ENCODE assay signal across 12 mouse cellular contexts in the genomic region with DNA sequence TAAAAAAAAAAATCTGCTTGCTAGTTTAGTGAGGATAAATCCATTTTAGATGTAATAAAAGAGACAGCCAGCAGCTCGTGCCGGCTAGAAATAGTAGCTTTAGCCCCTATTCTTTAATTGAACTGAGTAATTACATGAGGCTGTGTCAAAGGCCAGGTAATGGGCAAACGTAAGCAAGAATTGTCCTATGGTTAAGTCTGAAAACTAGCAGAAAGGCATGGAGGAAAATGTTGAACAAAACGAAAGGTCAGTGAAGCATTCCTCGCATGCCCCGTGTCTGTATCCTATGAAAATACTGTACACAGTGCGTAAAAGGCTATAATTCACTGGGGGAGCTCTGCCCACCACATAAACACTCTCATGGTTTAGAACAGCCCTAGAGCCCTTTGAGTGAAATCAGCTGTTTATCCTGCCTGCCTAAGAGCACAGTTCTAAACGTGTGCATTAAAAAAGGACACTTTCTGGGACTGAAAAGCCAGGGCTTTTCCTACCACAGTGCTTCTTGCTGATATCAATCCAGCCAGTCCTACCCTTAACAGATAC.
DNase-seq lines count a peak whose midpoint lies in the region; ATAC-seq lines count a peak whose summit lies in the region.
"Had no signal": no experiment of that assay in that cellular context is flagged by ENCODE, and none has a peak within 500 bp of the region (broad histone marks: within the 10 kb centered on the region; RNA-seq: fewer than 3 reads in every experiment).

No protein-coding gene starts in this region.

- no peaks in the 10 kb centered on the region for H3K27me3 ChIP-seq in hindbrain, embryonic 15.5 days
- H3K27me3 ChIP-seq in hindbrain, embryonic 16.5 days (replicated peaks; ENCODE audit: control insufficient read depth, insufficient read depth, low read length) = no peaks in the 10 kb centered on the region
- no peaks in the 10 kb centered on the region for H3K27me3 ChIP-seq in embryonic facial prominence, embryonic 10.5 days (replicated peaks; ENCODE audit: low read depth, poor library complexity, severe bottlenecking)
- H3K27me3 ChIP-seq in embryonic facial prominence, embryonic 14.5 days (replicated peaks; ENCODE audit: control insufficient read depth, insufficient read depth, low read length) = no peaks in the 10 kb centered on the region
- H3K27me3 ChIP-seq: midbrain, embryonic 13.5 days had no signal

- 0 out of 2 replicates have a peak overlapping the region, but pooled peaks have one; percentile 30 for H3K27ac ChIP-seq in hindbrain, embryonic 15.5 days (replicated peaks)
- no peak overlapping the region for H3K27ac ChIP-seq in hindbrain, embryonic 16.5 days (ENCODE audit: low read depth, low read length)
- H3K27ac ChIP-seq in embryonic facial prominence, embryonic 10.5 days (replicated peaks) = no peak overlapping the region
- H3K27ac ChIP-seq in embryonic facial prominence, embryonic 14.5 days (replicated peaks; ENCODE audit: low read depth, low read length) = peak overlapping the region; percentile 79
- H3K27ac ChIP-seq: midbrain, embryonic 13.5 days had no signal

- ATAC-seq in hindbrain, embryonic 15.5 days (ENCODE audit: low FRiP score, low read depth) = no peak
- no peak for ATAC-seq in hindbrain, embryonic 16.5 days
- ATAC-seq in embryonic facial prominence, embryonic 14.5 days (ENCODE audit: low read depth) = 0 out of 2 replicates have a peak, but pooled peaks have one; percentile 57
- ATAC-seq: forebrain, embryonic 14.5 days; midbrain, embryonic 13.5 days had no signal

- peak; percentile 5 for DNase-seq in embryonic facial prominence, embryonic 10.5 days (ENCODE audit: low spot score)
- DNase-seq in embryonic facial prominence, embryonic 14.5 days (ENCODE audit: low spot score) = no peak
- peak; percentile 42 for DNase-seq in kidney, postnatal 14 days
- DNase-seq in frontal cortex, postnatal 36 days (ENCODE audit: low spot score in 2 of 2) = no peak
- no peak for DNase-seq in urinary bladder, postnatal 14 days (ENCODE audit: low spot score)
- DNase-seq in layer of hippocampus, postnatal 14 days (ENCODE audit: low spot score in 2 of 2) = no peak
- DNase-seq: cerebellum, adult 18-20 months; lung, adult 2 months had no signal

- no peak overlapping the region for H3K4me2 ChIP-seq in hindbrain, embryonic 15.5 days
- H3K4me2 ChIP-seq in hindbrain, embryonic 16.5 days (ENCODE audit: low read length) = no peak overlapping the region
- H3K4me2 ChIP-seq in embryonic facial prominence, embryonic 14.5 days (ENCODE audit: low read depth, low read length) = peak overlapping the region; percentile 16; the same call in 1 of the 2 replicates
- H3K4me2 ChIP-seq: midbrain, embryonic 13.5 days had no signal

- H3K4me1 ChIP-seq in hindbrain, embryonic 15.5 days (replicated peaks) = no peaks in the 10 kb centered on the region
- H3K4me1 ChIP-seq in hindbrain, embryonic 16.5 days (ENCODE audit: control insufficient read depth, insufficient read depth, low read depth, low read length) = no peaks in the 10 kb centered on the region
- no peaks in the 10 kb centered on the region; the same call in 1 of the 2 replicates for H3K4me1 ChIP-seq in embryonic facial prominence, embryonic 10.5 days
- peaks cover 18% of the 10 kb centered on the region for H3K4me1 ChIP-seq in embryonic facial prominence, embryonic 14.5 days (ENCODE audit: control insufficient read depth, insufficient read depth, low read length)
- H3K4me1 ChIP-seq: midbrain, embryonic 13.5 days had no signal

- H3K9me3 ChIP-seq in hindbrain, embryonic 15.5 days = no peaks in the 10 kb centered on the region
- H3K9me3 ChIP-seq in hindbrain, embryonic 16.5 days (ENCODE audit: control insufficient read depth, low read length) = no peaks in the 10 kb centered on the region
- H3K9me3 ChIP-seq in embryonic facial prominence, embryonic 10.5 days = no peaks in the 10 kb centered on the region
- H3K9me3 ChIP-seq in embryonic facial prominence, embryonic 14.5 days (ENCODE audit: control insufficient read depth, low read length) = no peaks in the 10 kb centered on the region
- H3K9me3 ChIP-seq: midbrain, embryonic 13.5 days had no signal

- H3K9ac ChIP-seq in hindbrain, embryonic 15.5 days = no peak overlapping the region
- no peak overlapping the region for H3K9ac ChIP-seq in hindbrain, embryonic 16.5 days (ENCODE audit: low read depth, low read length)
- H3K9ac ChIP-seq in embryonic facial prominence, embryonic 14.5 days (ENCODE audit: low read depth, low read length) = no peak overlapping the region
- H3K9ac ChIP-seq: midbrain, embryonic 13.5 days had no signal

- H3K36me3 ChIP-seq in hindbrain, embryonic 15.5 days = no peaks in the 10 kb centered on the region
- no peaks in the 10 kb centered on the region for H3K36me3 ChIP-seq in hindbrain, embryonic 16.5 days (ENCODE audit: control insufficient read depth, insufficient read depth, low read length)
- H3K36me3 ChIP-seq in embryonic facial prominence, embryonic 10.5 days (replicated peaks) = no peaks in the 10 kb centered on the region
- no peaks in the 10 kb centered on the region for H3K36me3 ChIP-seq in embryonic facial prominence, embryonic 14.5 days (ENCODE audit: control insufficient read depth, insufficient read depth, low read length)
- H3K36me3 ChIP-seq: midbrain, embryonic 13.5 days had no signal

- WGBS in hindbrain, embryonic 15.5 days = 73% methylated on average over 8 of the region's 8 CpGs
- WGBS in hindbrain, embryonic 16.5 days = 71% methylated on average over 8 of the region's 8 CpGs
- WGBS in embryonic facial prominence, embryonic 10.5 days = 71% methylated on average over 8 of the region's 8 CpGs
- WGBS in embryonic facial prominence, embryonic 14.5 days = 49% methylated on average over 8 of the region's 8 CpGs

- H3K4me3 ChIP-seq in hindbrain, embryonic 15.5 days = no peak overlapping the region
- H3K4me3 ChIP-seq in hindbrain, embryonic 16.5 days (ENCODE audit: low read length) = no peak overlapping the region
- H3K4me3 ChIP-seq in embryonic facial prominence, embryonic 10.5 days = no peak overlapping the region
- H3K4me3 ChIP-seq in embryonic facial prominence, embryonic 14.5 days (ENCODE audit: low read depth, low read length) = no peak overlapping the region
- H3K4me3 ChIP-seq: midbrain, embryonic 13.5 days had no signal

Comparison
In these comparisons a context has a peak if more than half of its experiments do, and no peak if none do; other contexts are left out.
1. H3K27ac ChIP-seq: peak in hindbrain, embryonic 15.5 days (single experiment) and embryonic facial prominence, embryonic 14.5 days (single experiment); none in hindbrain, embryonic 16.5 days (single experiment) and embryonic facial prominence, embryonic 10.5 days (single experiment).
2. DNase-seq: peak in embryonic facial prominence, embryonic 10.5 days (single experiment) and kidney, postnatal 14 days (single experiment); none in embryonic facial prominence, embryonic 14.5 days (single experiment), frontal cortex, postnatal 36 days (0 of 2), urinary bladder, postnatal 14 days (single experiment) and layer of hippocampus, postnatal 14 days (0 of 2).